Mouse (Mus musculus): ENCODE measurements around the gene Dram1.

GRCm38 (mm10) chr10:88426896-88427295 is 48.0 kb upstream of the Dram1 start:
- no peak for TF ChIP-seq POLR2A (IDR thresholded peaks at IDR 0.05; ENCODE audit: extremely low read depth, insufficient read depth, low read length)
- TF ChIP-seq CTCF (IDR thresholded peaks at IDR 0.05; ENCODE audit: extremely low read depth, insufficient read depth, low read length) = no peak
